Mouse (Mus musculus) spleen, embryonic (tissue): ENCODE measurements around the gene Strn3.

Source experiments
- CTCF ChIA-PET: fragments of 350-600 bp; sonication (Branson Sonifier 250); formaldehyde crosslinking; loops from one replicate; lab custom pipeline; 2022; lab: Charles Lee

Gene Strn3

GRCm38 (mm10) chr12:51691845-51692632, at the start of gene Strn3:
TSS of gene Strn3 (minus strand) at chr12:51691897.
- CTCF ChIA-PET: no interaction called here

DNA sequence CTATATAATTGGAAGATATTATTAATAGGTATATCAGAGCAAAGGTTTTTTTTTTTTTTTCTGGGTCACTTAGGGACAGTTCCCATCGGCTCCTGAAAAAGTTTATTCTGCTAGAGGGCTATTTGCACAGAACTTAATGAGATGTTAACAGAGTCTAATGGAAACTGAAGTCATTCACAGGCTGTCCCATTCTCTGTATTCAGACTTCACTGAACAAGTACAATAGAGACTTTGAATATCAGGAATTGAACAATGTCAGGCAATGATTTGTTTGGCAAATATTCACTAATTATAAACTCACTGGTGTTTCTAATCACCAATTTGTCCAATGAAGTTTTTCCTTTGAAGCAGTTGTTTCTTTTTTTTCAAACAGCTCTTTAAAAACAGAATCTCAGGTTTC, 45.1 kb upstream of the Strn3 start:
- CTCF ChIA-PET: interaction anchor here (0.7 kb wide), 1 partner anchor 124 kb away, joined by 3 read pairs; no protein-coding TSS in a partner anchor

GRCm38 (mm10) chr12:51736381-51736780, 44.7 kb upstream of the Strn3 start:
- CTCF ChIA-PET: interaction anchor here (0.7 kb wide), 1 partner anchor 124 kb away, joined by 3 read pairs; no protein-coding TSS in a partner anchor

GRCm38 (mm10) chr12:51735840-51736271, 44.2 kb upstream of the Strn3 start:
- CTCF ChIA-PET: no interaction called here

- CTCF ChIA-PET: no interaction called here
These were observed 43.0 kb upstream of the Strn3 start for GRCm38 (mm10) chr12:51734605-51735211.

DNA sequence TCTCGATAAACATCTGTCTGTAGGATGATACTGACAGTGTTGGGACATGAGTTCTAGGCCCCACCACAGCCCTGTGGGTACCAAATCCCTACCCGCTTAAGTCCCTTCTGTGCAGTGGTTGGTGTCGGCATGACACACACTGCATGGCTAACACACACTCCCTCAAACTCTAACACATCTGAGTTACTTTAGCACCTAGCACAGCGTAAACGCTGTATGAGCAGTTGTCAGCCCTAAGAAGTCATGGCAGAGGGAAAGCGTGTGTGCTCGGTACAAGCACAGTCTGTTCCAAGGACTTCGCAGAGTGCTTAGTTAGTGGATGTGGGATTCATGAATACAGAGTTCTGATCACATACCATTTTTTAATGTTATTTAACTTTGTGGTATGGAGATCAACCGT, 38.1 kb upstream of the Strn3 start:
- CTCF ChIA-PET: no interaction called here

DNA sequence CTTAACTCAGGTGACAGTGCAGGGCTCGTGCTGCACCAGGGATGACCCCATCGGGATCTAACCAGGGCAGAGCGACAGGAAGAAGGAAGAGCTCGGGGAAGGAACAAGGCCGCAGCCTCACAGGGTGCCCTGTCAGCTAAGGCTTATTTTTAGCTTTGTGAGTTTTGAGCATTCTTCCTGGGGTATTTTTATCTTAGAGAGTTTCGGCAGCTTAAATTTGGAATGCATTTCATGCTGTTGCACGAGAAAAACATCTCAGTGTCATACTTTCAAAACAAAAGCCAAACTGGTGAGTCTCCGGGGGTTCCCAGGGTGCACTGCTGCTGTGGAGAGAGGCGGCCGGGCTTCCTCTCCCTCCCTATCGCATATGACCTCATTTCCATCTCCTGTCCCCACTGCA, 37.4 kb upstream of the Strn3 start:
- CTCF ChIA-PET: no interaction called here

DNA sequence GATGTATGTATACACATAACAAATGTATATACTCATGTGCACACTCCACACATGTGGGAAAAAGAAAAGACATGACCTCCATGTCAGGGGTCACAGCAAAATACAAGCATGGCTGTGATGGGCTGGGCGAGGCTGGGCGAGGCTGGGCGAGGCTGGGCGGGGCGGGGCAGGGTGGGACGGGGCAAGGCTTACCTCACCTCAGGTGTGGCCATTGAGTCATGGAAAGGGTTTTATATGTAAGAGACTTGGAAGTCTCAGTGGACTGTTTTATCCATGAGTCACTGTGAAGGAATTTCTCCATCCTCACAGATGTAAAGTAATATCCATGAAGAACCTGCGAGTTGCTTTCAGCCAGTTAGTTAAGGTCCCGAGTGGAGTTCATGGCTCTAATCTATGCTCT, 30.1 kb upstream of the Strn3 start:
- CTCF ChIA-PET: no interaction called here

GRCm38 (mm10) chr12:51718617-51719016, 26.9 kb upstream of the Strn3 start:
- CTCF ChIA-PET: no interaction called here

- CTCF ChIA-PET: no interaction called here
These were observed 21.0 kb upstream of the Strn3 start for GRCm38 (mm10) chr12:51712685-51713084.

- CTCF ChIA-PET: interaction anchor here (0.5 kb wide), 1 partner anchor 142 kb away, joined by 4 read pairs; no protein-coding TSS in a partner anchor
These were observed 18.5 kb upstream of the Strn3 start for GRCm38 (mm10) chr12:51710154-51710553.

DNA sequence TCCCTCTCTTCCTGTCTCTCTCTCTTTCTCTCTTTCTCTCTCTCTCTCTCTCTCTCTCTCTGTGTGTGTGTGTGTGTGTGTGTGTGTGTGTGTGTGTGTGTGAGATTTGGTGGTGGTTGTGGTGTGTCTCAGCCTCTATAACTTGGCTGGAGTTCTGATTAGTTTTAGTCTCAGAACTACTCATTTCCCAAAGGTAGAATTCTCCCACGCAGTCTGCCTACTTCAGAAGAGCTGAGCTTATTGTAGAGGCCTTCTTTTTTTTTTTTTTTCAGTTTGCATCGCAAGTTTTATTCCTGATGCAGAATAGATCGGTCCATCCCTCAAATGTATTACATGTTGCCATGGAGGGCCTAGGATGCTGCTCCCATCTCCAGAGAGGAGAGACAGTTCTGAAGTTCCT, 18.0 kb upstream of the Strn3 start:
- CTCF ChIA-PET: interaction anchor here (0.5 kb wide), 1 partner anchor 142 kb away, joined by 4 read pairs; no protein-coding TSS in a partner anchor

GRCm38 (mm10) chr12:51708941-51709686, 17.4 kb upstream of the Strn3 start:
- CTCF ChIA-PET: no interaction called here

DNA sequence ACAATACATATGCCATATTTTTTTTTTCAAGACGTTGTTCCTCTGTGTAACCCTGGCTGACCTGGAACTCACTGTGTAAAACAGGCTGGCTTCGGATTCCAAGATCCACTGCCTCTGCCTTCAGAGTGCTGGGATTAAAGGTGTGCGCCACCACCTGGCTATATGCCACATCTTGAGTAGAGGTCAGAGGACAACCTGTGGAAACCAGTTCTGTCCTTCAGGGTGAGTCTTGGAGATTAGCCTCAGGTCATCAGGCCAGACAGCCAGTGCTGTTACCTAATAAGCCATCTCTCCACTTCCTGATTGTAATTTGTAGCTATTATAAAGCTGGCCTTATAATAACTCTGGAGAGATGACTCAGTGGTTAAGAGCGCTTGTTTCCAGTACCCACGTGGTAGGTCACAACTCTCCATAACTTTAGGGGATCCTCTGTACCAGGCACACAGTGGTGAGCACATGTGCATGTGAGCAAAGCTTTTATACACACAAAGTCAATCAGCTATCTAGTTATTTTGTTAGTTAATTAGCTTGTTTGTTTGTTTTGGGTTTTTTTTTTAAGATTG, 15.1 kb upstream of the Strn3 start:
- CTCF ChIA-PET: no interaction called here

- CTCF ChIA-PET: no interaction called here
These were observed 14.1 kb upstream of the Strn3 start for GRCm38 (mm10) chr12:51705778-51706177.

DNA sequence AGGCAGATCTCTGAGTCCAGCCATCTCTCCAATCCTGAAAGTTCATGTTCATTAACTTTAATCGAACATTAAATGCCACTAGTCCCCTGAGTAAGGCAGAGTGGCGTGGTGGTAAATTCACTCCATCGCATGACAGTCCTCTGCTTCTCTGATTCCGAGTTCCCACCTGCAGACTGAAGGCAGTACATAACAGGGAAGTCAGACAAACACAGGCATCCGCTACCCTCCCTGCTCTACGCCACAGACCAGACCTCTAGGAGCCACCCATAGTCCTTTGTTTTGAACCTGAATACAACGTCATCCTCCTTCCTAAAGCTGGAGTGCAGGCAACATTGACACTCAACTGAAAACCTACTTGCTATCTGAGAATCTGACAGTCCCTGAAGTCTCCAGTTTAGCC, 12.9 kb upstream of the Strn3 start:
- CTCF ChIA-PET: no interaction called here

DNA sequence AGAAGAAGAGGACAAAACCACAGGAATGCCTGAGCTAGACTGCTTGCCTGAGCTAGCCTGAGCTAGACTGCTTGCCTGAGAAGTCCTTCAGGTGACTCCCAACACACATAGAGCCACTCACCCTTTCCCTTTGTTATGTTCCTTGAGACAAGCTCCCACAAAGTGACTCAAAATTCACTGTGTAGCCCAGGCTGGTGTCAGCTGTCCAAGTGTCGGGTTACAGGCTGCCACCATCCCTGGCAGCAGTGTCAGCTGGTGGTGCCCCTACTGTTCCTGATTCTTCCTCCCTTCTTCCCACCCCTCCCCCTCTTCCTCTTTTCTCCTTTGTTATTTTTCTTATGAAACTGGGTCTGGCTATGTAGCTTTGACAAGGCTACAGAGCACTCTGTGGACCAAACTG, 12.2 kb upstream of the Strn3 start:
- CTCF ChIA-PET: no interaction called here

GRCm38 (mm10) chr12:51701723-51702122, 10.0 kb upstream of the Strn3 start:
- CTCF ChIA-PET: no interaction called here

GRCm38 (mm10) chr12:51699623-51700393, 8.1 kb upstream of the Strn3 start:
- CTCF ChIA-PET: interaction anchor here (0.6 kb wide), 1 partner anchor 39 kb away, joined by 7 read pairs; no protein-coding TSS in a partner anchor

- CTCF ChIA-PET: interaction anchor here (0.7 to 1.0 kb wide), 2 partner anchors 12 to 19 kb away, joined by 5 to 28 read pairs; no protein-coding TSS in a partner anchor
These were observed 4.5 kb upstream of the Strn3 start for GRCm38 (mm10) chr12:51696157-51696556.

- CTCF ChIA-PET: no interaction called here
These were observed 3.3 kb upstream of the Strn3 start for GRCm38 (mm10) chr12:51694966-51695365.
